Mouse (Mus musculus) forelimb bud, embryonic 11.5 days (tissue): ENCODE data around the gene Fmnl1.

Source experiments
- DNase-seq: peaks from one replicate; pipeline ENCODE4 v3.0.0-alpha.2; 2012; ENCODE audit warnings: low read depth, low spot score

Fmnl1 gene

GRCm38 (mm10) chr11:103160738-103161137 is 10.2 kb upstream of the Fmnl1 start:
- DNase-seq: no peak

- no peak for DNase-seq
Observed at GRCm38 (mm10) chr11:103161449-103161848, 9.5 kb upstream of the Fmnl1 start.

GRCm38 (mm10) chr11:103162132-103162531 is 8.8 kb upstream of the Fmnl1 start:
- DNase-seq: no peak

- no peak for DNase-seq
Observed at GRCm38 (mm10) chr11:103164391-103164790, 6.5 kb upstream of the Fmnl1 start.

GRCm38 (mm10) chr11:103168690-103169390 is 2.1 kb upstream of the Fmnl1 start:
- DNase-seq: peak; percentile 41

GRCm38 (mm10) chr11:103169664-103170063 is 1.2 kb upstream of the Fmnl1 start:
- no peak for DNase-seq

GRCm38 (mm10) chr11:103170111-103170493 is 805 bp upstream of the Fmnl1 start:
- DNase-seq: no peak

- DNase-seq: no peak
Observed at GRCm38 (mm10) chr11:103171286-103171620, 346 bp downstream of the Fmnl1 start.

GRCm38 (mm10) chr11:103171703-103172391 is 940 bp downstream of the Fmnl1 start:
- DNase-seq: no peak

- no peak for DNase-seq
Observed at GRCm38 (mm10) chr11:103172392-103173040, 1.6 kb downstream of the Fmnl1 start.

GRCm38 (mm10) chr11:103173041-103173770 is 2.3 kb downstream of the Fmnl1 start:
- DNase-seq: no peak

- DNase-seq: no peak
Observed at GRCm38 (mm10) chr11:103173771-103174344, 3.0 kb downstream of the Fmnl1 start.

- no peak for DNase-seq
Observed at GRCm38 (mm10) chr11:103174411-103174832, 3.5 kb downstream of the Fmnl1 start.

- no peak for DNase-seq
Observed at GRCm38 (mm10) chr11:103174891-103175391, 4.0 kb downstream of the Fmnl1 start.

GRCm38 (mm10) chr11:103175688-103176442 is 5.0 kb downstream of the Fmnl1 start:
- DNase-seq: no peak

GRCm38 (mm10) chr11:103176510-103176909 is 5.6 kb downstream of the Fmnl1 start:
- DNase-seq: no peak

- no peak for DNase-seq
Observed at GRCm38 (mm10) chr11:103177216-103177615, 6.3 kb downstream of the Fmnl1 start.

GRCm38 (mm10) chr11:103177815-103178485 is 7.0 kb downstream of the Fmnl1 start:
- no peak for DNase-seq

GRCm38 (mm10) chr11:103178748-103179147 is 7.8 kb downstream of the Fmnl1 start:
- no peak for DNase-seq

- no peak for DNase-seq
Observed at GRCm38 (mm10) chr11:103180426-103180825, 9.5 kb downstream of the Fmnl1 start.
